Mouse (Mus musculus) hematopoietic stem cell, adult 5-6 weeks (primary cell): ENCODE measurements around the gene Eaf2. TPM values are rescaled to one million over a fixed set of nuclear protein-coding genes. Genes with fewer than 3 reads are reported as not detected.

Experiments
- ATAC-seq, 2 experiments: fragments of 125-278 bp in 1 of 2; replicated peaks in 1 of 2; 2 replicates each; pipeline ENCODE4 v1.8.0; 2016 to 2017; ENCODE audit warnings: inconsistent platforms in 2 of 2, mild to moderate bottlenecking in 2 of 2, moderate number of reproducible peaks in 2 of 2, low read depth in 1 of 2, moderate TSS enrichment in 1 of 2; ENCODE audit not compliant: low FRiP score in 2 of 2, poor library complexity in 2 of 2, severe bottlenecking in 2 of 2, insufficient read depth in 1 of 2, low TSS enrichment in 1 of 2
- total RNA-seq: library from RNA; stranded (forward); fragments of 172-1452, 232-1000 nt; gene quantifications from 2 replicates; pipeline ENCODE4 v1.2.3, GENCODE M21; 2017

Gene Eaf2
- total RNA-seq, 1 experiment from 2014 or later: not detected

DNA sequence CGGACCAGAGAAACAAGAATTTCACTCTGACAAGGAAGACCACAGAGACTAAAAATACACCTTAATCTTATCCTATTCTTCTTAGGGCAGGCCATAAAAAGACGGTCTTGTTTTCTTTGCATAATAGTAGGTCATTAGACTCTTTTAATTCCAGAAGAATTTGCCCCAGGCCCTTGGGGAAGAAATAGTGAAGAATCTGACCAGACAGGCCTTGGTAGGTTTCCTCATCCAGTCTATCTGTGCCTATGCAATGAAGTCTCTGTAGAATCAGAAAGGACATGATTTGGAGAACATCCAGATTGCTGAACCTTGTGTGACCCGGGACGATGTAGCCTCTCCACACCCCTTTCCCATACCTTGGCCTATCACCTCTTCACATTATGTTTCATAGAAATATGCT is 84.6 kb downstream of the Eaf2 start:
- no peak for ATAC-seq

DNA sequence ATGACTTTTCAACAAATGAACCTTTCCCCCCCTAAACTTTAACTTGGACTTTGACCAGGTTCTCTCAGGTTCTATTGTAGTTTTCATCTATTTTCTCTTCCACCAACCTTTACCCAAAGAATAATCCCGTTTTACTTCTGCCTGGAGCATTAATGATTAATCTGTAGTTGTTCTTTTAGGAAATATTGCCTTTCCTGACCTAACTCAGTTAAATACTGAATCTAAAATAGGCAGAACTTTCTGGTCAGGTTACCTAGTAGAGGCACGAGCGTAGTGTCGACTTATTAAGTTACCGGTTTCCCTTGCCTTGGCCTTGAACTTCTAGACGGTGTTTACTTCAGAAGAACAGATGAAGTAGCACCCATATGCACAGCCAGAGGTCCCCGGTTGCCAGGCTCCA is 88.3 kb downstream of the Eaf2 start:
- ATAC-seq: no peak

DNA sequence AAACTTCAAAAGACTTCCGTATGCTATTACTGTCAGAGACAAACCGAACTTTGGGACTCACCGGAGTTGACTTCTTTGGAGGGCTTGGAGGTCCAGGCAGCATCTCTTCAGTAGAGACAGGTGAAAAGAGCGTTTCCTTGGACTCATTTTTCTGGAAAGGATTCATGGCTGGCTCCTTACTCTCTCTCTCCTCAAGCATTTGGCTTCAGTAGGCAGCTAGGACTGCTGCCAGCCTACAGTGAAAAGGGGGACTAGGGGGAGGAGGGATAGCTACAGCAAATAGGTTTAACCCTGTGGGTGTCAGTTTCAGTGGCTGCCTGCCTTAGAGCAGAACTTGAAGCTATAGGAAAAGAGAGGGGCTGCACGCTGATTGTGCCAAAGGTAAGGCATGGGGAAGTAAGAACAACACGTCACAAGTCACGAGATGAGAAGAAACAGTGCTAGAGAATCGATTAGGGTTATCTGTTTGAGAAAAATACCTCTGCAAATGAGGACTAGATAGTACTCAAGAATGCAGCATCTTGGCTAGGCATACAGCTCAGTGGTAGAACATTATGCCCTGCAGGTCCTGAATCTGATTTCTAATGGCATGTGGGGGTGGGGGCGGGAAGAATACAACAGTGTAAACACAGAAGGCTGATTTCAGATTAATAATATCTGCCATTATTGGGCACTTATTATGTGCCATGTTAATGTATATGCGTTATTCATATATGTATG is 90.0 kb downstream of the Eaf2 start, which contains the start of gene Slc15a2:
Slc15a2 (minus strand) TSS at position 369 of the 720 bp plus-strand sequence.
- ATAC-seq: no peak

DNA sequence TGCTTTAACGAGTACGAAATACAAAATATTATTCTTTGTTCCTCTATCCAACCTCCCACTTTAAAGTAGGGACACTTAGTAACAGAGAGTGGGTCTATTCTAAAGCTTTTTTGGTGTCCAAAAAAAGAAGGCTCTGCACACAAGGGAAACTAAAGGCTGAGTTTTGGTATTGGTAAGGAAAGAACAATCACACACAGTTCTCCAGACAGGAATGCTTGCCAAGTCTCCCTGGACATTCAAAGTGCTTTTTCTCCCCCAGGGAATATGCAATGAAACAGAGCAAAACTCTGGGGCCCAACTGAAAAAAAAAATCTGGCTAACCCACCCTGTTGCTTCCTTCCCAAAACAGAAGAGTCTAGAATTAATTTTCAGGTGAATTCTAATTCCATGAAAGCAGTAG is 90.7 kb downstream of the Eaf2 start:
- ATAC-seq: no peak

DNA sequence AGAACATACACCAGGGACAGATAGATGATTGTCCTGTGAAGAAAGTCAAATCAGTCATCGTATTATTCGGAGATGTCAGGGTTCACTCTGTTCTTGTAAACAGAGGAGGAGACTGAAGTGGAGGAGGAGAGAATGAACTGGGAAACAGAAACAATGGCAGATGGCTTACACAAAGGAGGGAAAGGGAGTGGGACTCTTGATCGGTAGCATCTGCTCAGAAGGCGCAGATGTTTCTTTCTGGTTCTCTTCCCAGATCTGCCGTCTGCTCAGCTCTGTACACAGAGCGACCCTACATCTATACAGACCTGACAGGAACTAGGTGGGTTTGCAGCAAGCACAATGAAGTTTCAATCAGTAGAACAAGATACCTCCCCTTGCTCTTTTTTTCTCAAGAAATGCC is 99.1 kb downstream of the Eaf2 start:
- ATAC-seq: no peak

DNA sequence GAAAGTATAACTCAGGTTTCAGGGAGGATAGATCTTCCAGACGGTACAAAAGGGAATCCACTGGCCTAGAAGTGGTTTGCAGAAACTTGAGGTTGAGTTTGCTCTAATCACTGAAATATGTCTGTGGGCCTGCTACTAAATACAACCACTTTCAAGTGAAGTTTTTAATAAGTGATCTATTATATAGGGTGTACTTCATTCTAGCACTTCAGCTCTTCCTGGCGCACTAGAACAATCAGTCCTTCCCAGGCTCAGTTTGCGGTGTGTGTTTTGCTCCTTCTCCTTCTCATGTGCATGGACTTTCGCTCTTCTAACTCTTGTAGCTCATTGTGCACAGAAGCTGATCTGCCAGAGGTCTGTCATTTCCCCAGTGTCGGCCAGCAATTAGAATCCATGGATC is 101.8 kb downstream of the Eaf2 start:
- ATAC-seq: no peak

DNA sequence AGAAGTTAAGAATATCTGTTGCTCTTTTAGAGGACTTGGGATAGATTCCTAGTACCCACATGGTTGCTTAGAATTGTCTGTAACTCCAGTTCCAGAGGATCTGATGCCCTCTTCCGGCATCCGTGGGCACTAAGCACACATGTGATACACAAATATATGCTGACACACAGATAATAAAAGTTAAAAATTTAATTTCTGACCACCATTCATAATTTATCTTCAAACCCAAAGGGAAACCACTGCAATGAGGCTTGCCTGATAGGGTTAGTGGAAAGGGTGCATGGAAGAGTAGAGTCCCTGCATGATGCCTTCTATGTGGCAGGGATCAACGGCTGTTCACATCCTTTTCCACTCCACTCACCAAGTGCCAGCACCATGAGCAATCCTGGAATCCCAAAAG is 103.1 kb downstream of the Eaf2 start:
- ATAC-seq: no peak

DNA sequence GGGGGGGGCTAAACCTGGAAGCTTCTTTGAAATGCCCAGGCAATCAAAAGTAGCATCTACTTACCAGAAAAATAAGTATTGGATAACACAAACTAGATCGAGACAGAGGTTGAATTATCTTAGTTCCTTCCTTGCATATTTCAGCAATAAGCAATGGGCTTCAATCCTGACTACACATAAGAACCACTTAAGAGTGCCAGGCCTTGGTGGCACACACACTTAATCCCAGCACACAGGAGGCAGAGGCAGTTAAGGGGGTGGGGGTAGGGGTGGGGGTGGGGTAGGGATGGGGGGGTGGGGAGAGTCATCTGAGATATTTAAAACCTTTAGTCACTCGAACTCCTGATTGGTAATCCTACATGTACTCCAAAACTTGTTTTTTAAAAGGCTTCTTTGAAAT is 103.6 kb downstream of the Eaf2 start:
- ATAC-seq: no peak

DNA sequence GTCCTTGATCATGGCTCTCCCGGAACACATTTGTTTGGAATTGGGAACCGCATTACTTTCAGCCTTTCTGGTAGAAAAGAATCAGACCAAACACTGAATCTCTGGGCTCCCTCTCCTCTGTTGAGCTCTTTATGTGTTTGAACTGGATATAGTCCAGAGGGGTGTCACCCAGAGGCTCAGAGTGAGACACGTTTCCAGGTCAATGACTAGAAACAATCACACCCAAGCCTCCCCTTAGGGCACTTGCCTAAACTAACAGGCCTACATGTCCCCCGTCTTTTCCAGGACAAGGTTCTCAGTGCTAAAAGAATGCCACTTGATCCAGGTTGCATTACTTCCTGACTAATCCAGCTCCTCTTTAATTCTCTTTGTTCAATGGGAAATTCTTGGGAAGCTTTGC is 104.0 kb downstream of the Eaf2 start:
- ATAC-seq: no peak

DNA sequence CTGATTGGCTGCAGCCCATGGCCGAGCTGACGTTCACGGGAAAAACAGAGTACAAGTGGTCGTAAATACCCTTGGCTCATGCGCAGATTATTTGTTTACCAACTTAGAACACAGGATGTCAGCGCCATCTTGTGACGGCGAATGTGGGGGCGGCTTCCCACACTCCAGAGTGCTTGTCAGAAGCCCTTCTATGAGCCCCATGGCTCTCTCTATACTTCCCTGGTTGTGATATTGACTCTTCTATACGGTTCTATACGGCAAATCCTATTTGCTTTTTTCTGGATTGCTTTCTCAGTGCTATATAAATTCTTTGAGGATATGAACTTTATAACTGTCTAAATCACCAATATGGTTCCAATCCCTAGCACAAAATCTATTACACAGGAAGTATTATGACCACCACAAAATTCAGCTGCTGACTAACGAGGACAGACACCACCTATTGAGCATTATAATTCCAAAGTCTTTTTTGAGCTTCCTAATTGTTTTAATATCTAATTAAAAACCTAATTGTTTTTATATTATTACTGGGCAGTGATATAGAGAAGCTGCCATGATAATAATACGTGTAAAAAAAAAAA is 104.5 kb downstream of the Eaf2 start:
- ATAC-seq: 0 out of 4 replicates have a peak, but pooled peaks of 1 of the 2 experiments have one; percentile 49

DNA sequence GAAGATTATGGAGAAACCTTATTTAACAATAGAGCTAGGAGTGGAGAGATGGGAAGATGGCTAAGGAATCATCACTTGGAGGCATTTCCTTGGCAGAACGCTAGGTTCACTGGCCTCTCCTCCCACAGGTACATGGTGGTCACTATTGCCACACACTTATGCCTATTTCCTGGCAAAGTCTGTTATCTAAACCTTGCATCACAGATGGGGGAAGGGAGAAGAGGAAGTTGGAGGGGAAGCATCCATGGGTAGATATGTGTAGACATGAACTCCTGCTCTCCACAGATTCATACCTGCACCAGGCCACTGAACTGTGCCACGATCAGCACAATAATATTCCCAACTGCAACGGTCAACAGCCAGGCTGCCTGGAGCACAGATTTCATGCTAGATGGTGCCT is 122.8 kb downstream of the Eaf2 start:
- no peak for ATAC-seq

DNA sequence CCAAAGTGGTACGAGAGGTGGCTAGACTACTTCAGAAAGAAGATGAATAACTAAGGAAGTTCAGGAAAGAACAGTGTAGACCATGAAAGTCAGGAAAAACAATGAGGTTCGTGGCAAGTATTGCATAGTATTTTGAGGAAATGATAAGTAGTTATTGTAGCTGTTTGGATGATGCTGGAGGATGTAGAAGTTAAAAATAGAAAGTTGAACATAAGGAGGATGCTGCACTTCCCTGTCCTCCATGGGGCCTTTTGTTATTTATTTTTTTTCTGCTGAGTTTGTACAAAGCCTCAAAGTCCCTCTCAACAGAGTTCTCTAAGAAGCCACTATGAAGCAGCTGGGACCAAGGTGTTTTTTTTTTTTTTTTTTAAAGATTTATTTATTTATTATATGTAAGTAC is 127.0 kb downstream of the Eaf2 start:
- no peak for ATAC-seq

DNA sequence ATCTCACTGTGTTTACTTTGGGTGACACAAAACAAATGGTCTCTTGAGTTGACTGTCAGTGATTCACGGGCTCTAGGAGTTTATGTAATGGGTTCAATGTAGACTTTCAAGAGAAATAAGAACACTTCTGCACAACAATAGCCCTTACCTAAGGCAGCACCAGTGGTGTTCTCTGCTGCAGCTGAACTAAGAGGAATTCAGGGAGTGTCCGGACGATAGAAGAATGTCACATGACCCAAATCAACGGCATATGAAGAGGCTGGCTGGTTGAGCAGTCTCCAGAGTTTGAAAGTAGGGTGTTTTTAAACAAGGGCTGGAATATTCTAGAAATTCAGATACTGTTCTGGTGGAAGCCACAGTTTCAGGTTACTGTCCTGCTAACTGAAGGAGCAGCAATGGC is 127.7 kb downstream of the Eaf2 start:
- ATAC-seq: no peak

DNA sequence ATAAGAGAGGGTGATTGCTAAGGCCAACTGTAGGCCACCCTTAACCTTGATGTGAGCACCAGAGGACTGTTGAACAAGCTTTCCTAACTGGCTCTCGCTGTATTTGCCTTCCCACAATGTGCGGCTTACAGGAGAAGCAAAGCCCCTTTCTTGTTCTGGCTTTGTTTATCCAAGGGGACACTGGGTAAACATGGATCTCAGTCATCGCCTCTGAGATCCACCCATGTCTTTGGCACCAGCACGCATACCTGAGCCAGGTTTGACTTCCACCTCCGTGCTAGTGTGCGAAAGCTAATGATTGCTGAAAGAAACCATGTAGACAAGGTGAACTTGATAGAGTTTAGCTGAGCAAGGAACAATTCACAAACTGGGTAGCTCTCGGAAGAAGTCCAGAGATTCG is 131.2 kb downstream of the Eaf2 start:
- no peak for ATAC-seq

Other genes with a start within 250 kb of the Eaf2 start
- 14.1 and 18.0 TPM in 2 replicates for gene Cd86, start 208.9 kb downstream of the Eaf2 start, total RNA-seq
- 0.45 and 0.63 TPM in 2 replicates for gene Ildr1, start 181.0 kb downstream of the Eaf2 start, total RNA-seq
- 46.8 and 70.9 TPM in 2 replicates for gene Slc15a2, start 90.0 kb downstream of the Eaf2 start, total RNA-seq
- 37.6 and 46.5 TPM in 2 replicates for gene Iqcb1, start 46.6 kb downstream of the Eaf2 start, total RNA-seq
- 38.7 and 41.1 TPM in 2 replicates for gene Golgb1, start 137 bp upstream of the Eaf2 start, total RNA-seq
- gene Hcls1, start 60.0 kb upstream of the Eaf2 start, total RNA-seq: 222 and 289 TPM in 2 replicates
- gene Fbxo40, start 115.5 kb upstream of the Eaf2 start, total RNA-seq: 0.25 and 1.6 TPM in 2 replicates
- 17.5 and 19.4 TPM in 2 replicates for gene Polq, start 136.8 kb upstream of the Eaf2 start, total RNA-seq